Comparison of ENCODE assay signal across 10 mouse cellular contexts in the genomic region with DNA sequence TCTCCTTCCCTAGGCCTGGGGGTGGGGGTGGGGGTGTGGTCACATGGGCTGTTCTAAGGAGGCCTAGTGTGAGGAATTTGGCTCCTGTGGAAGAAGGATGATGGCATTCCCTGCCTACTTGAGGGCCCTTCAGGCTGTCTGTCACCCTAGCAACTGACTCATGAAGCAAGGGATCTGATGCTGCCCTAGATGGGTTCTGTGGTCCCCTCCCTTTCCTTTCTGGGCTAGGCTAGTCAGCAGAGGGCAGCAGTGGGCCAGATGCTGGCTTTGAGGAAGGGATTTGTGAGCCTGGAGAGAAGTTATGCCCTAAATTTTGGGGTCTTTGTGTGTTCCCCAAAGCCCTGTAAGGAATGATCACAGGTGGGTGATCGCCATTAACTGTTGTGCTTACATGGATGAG. TPM values are rescaled to one million over a fixed set of nuclear protein-coding genes. Genes with fewer than 3 reads are reported as not detected.
DNase-seq lines count a peak whose midpoint lies in the region; ATAC-seq and TF ChIP-seq lines count a peak whose summit lies in the region.
"Had no signal": no experiment of that assay in that cellular context is flagged by ENCODE, and none has a peak within 500 bp of the region (broad histone marks: within the 10 kb centered on the region; RNA-seq: fewer than 3 reads in every experiment).

No protein-coding gene starts in this region.

- no peak overlapping the region for H3K27ac ChIP-seq in liver, postnatal 0 days (ENCODE audit: low read depth)
- no peak overlapping the region for H3K27ac ChIP-seq in liver, embryonic 11.5 days (ENCODE audit: low read depth, low read length)
- no peak overlapping the region for H3K27ac ChIP-seq in hindbrain, embryonic 12.5 days
- H3K27ac ChIP-seq in midbrain, embryonic 13.5 days, result no peak overlapping the region
- H3K27ac ChIP-seq: limb, embryonic 12.5 days had no signal

- H3K4me1 ChIP-seq in liver, postnatal 0 days (ENCODE audit: insufficient read depth), result no peaks in the 10 kb centered on the region
- H3K4me1 ChIP-seq in liver, embryonic 11.5 days (replicated peaks; ENCODE audit: control insufficient read depth, insufficient read depth, low read length), result no peaks in the 10 kb centered on the region
- no peaks in the 10 kb centered on the region for H3K4me1 ChIP-seq in hindbrain, embryonic 12.5 days
- H3K4me1 ChIP-seq in midbrain, embryonic 13.5 days (replicated peaks), result peaks cover 10% of the 10 kb centered on the region
- H3K4me1 ChIP-seq: limb, embryonic 12.5 days had no signal

- intact Hi-C loops in gastrocnemius, postnatal 14 days (cut with DNase I; ENCODE audit: low total_unique reads), result no loop called here

- no peak for ATAC-seq in liver, postnatal 0 days
- ATAC-seq in liver, embryonic 11.5 days (replicated peaks; ENCODE audit: low FRiP score), result no peak
- peak; percentile 45; the same call in 1 of the 2 replicates for ATAC-seq in hindbrain, embryonic 12.5 days (ENCODE audit: low FRiP score)
- ATAC-seq in midbrain, embryonic 13.5 days, result peak; percentile 80

- no peak for DNase-seq in liver, postnatal 0 days
- no peak for DNase-seq in liver, embryonic 11.5 days (ENCODE audit: low spot score)
- peak; percentile 14 to 71 for DNase-seq in adrenal gland, adult (ENCODE audit: inconsistent age in 2 of 2, low spot score in 1 of 2)
- DNase-seq in cerebellum, postnatal 4 days (ENCODE audit: low spot score in 2 of 2), result peak; percentile 48 to 74
- DNase-seq in spleen, postnatal 36 days (ENCODE audit: low spot score in 2 of 2), result no peak
- DNase-seq in gastrocnemius, postnatal 14 days, result no peak

- WGBS in liver, postnatal 0 days (ENCODE audit: insufficient replicate concordance), result 44% methylated on average over 1 of the region's 1 CpGs
- WGBS in liver, embryonic 11.5 days, result 50% methylated on average over 1 of the region's 1 CpGs
- WGBS in hindbrain, embryonic 12.5 days, result 72% methylated on average over 1 of the region's 1 CpGs
- 59% methylated on average over 1 of the region's 1 CpGs for WGBS in midbrain, embryonic 13.5 days

- H3K27me3 ChIP-seq in liver, postnatal 0 days (ENCODE audit: insufficient read depth, low read length), result no peaks in the 10 kb centered on the region
- no peaks in the 10 kb centered on the region for H3K27me3 ChIP-seq in liver, embryonic 11.5 days (replicated peaks; ENCODE audit: control insufficient read depth, insufficient read depth, low read length)
- no peaks in the 10 kb centered on the region for H3K27me3 ChIP-seq in hindbrain, embryonic 12.5 days
- no peaks in the 10 kb centered on the region for H3K27me3 ChIP-seq in midbrain, embryonic 13.5 days

- H3K4me2 ChIP-seq in liver, postnatal 0 days (ENCODE audit: low read depth, low read length), result no peak overlapping the region
- H3K4me2 ChIP-seq in liver, embryonic 11.5 days, result no peak overlapping the region
- no peak overlapping the region for H3K4me2 ChIP-seq in hindbrain, embryonic 12.5 days (replicated peaks)
- H3K4me2 ChIP-seq in midbrain, embryonic 13.5 days (replicated peaks), result no peak overlapping the region
- H3K4me2 ChIP-seq: limb, embryonic 12.5 days had no signal

- no peaks in the 10 kb centered on the region for H3K9me3 ChIP-seq in liver, postnatal 0 days (ENCODE audit: low read length)
- no peaks in the 10 kb centered on the region for H3K9me3 ChIP-seq in liver, embryonic 11.5 days (ENCODE audit: control insufficient read depth, low read length)
- no peaks in the 10 kb centered on the region for H3K9me3 ChIP-seq in hindbrain, embryonic 12.5 days (replicated peaks)
- H3K9me3 ChIP-seq in midbrain, embryonic 13.5 days, result no peaks in the 10 kb centered on the region
- H3K9me3 ChIP-seq: limb, embryonic 12.5 days had no signal

- no peak for TF ChIP-seq EP300 in liver, postnatal 0 days (IDR thresholded peaks at IDR 0.05; ENCODE audit: low read depth)

- H3K36me3 ChIP-seq in liver, postnatal 0 days (replicated peaks; ENCODE audit: insufficient read depth, low read length), result no peaks in the 10 kb centered on the region
- H3K36me3 ChIP-seq in liver, embryonic 11.5 days (ENCODE audit: control insufficient read depth, insufficient read depth, low read length), result no peaks in the 10 kb centered on the region
- no peaks in the 10 kb centered on the region for H3K36me3 ChIP-seq in hindbrain, embryonic 12.5 days
- H3K36me3 ChIP-seq in midbrain, embryonic 13.5 days, result no peaks in the 10 kb centered on the region
- H3K36me3 ChIP-seq: limb, embryonic 12.5 days had no signal

- H3K4me3 ChIP-seq in liver, postnatal 0 days (ENCODE audit: low read depth, low read length), result no peak overlapping the region
- H3K4me3 ChIP-seq in liver, embryonic 11.5 days (ENCODE audit: low read depth, low read length), result no peak overlapping the region
- H3K4me3 ChIP-seq in hindbrain, embryonic 12.5 days, result no peak overlapping the region
- H3K4me3 ChIP-seq in midbrain, embryonic 13.5 days (replicated peaks), result no peak overlapping the region
- H3K4me3 ChIP-seq: limb, embryonic 12.5 days had no signal

- no peak overlapping the region for H3K9ac ChIP-seq in liver, postnatal 0 days (replicated peaks)
- H3K9ac ChIP-seq in liver, embryonic 11.5 days (ENCODE audit: low read depth, low read length), result no peak overlapping the region
- H3K9ac ChIP-seq in hindbrain, embryonic 12.5 days, result no peak overlapping the region
- H3K9ac ChIP-seq in midbrain, embryonic 13.5 days (replicated peaks), result no peak overlapping the region
- H3K9ac ChIP-seq: limb, embryonic 12.5 days had no signal

- peak; percentile 51 for TF ChIP-seq CTCF in liver, postnatal 0 days (IDR thresholded peaks at IDR 0.05; ENCODE audit: low read depth)

RNA-seq across cellular contexts. Expression of a gene that starts 29.3 kb away (rescaled TPM):
- polyA plus RNA-seq in liver, postnatal 0 days (2015; fragmentation: Nextera tagmentation; extraction: Ambion mirVana), result not detected in 2 replicates
- not detected in 2 replicates for polyA plus RNA-seq in liver, embryonic 11.5 days (2014; fragmentation: Nextera tagmentation; extraction: Ambion mirVana)
- 2.3 and 3.3 TPM in 2 replicates for polyA plus RNA-seq in hindbrain, embryonic 12.5 days (2016; fragmentation: Nextera tagmentation; extraction: Ambion mirVana)
- polyA plus RNA-seq in midbrain, embryonic 13.5 days (2015; fragmentation: Nextera tagmentation; extraction: Ambion mirVana), result 18.7 and 25.0 TPM in 2 replicates
- not detected for total RNA-seq in gastrocnemius, postnatal 14 days (2021)
- polyA plus RNA-seq: limb, embryonic 12.5 days; stomach, embryonic 16.5 days had no signal

Comparison
In these comparisons a context has a peak if more than half of its experiments do, and no peak if none do; other contexts are left out.
1. ATAC-seq: peak in hindbrain, embryonic 12.5 days (single experiment) and midbrain, embryonic 13.5 days (single experiment); none in liver, postnatal 0 days (single experiment) and liver, embryonic 11.5 days (single experiment).
2. DNase-seq: peak in adrenal gland, adult (2 of 2) and cerebellum, postnatal 4 days (2 of 2); none in liver, postnatal 0 days (single experiment), liver, embryonic 11.5 days (single experiment), spleen, postnatal 36 days (0 of 2) and gastrocnemius, postnatal 14 days (single experiment).